Mouse (Mus musculus) adrenal gland, adult 18-20 months (tissue): ENCODE results near the gene Primpol. TPM values are rescaled to one million over a fixed set of nuclear protein-coding genes. Genes with fewer than 3 reads are reported as not detected.
"Not testable (repeated sequence)": the region's sequence is repeated elsewhere in the genome, so short reads cannot be mapped to it uniquely, and the experiment has no call there.

Experiments used
- DNase-seq, 2 experiments: peaks; one replicate each; pipeline ENCODE4 v3.0.0; 2021 to 2022; ENCODE audit warnings: low spot score in 2 of 2
- total RNA-seq, 2 experiments: library from RNA; stranded (reverse); gene quantifications; 1 replicate in 1 of 2; 2 replicates in 1 of 2; pipeline ENCODE4 v1.2.3; 2021

Primpol gene
- total RNA-seq, 2 experiments from 2014 or later = 8.6 to 12.0 TPM

GRCm38 (mm10) chr8:46606930-46607329 is 10.1 kb downstream of the Primpol start:
- no peak for DNase-seq

DNA sequence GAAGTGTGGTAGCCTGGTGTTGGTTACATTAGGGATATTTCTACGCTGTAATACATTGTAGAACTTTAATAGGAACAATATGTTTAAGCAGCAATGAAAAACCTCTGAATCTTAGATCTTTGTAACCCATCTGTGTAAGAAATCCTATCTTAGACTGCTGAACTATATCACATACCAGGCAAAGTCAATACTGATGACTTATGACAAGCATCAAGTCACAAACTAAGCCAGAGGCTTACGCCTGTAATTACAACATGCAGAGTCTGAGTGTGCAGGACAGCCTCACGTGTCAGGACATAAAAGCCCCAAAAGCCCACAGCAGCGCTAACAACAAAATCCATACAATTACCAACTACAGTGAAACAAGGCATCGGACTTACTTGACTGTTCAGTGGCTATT is 13.4 kb downstream of the Primpol start:
- no peak for DNase-seq

DNA sequence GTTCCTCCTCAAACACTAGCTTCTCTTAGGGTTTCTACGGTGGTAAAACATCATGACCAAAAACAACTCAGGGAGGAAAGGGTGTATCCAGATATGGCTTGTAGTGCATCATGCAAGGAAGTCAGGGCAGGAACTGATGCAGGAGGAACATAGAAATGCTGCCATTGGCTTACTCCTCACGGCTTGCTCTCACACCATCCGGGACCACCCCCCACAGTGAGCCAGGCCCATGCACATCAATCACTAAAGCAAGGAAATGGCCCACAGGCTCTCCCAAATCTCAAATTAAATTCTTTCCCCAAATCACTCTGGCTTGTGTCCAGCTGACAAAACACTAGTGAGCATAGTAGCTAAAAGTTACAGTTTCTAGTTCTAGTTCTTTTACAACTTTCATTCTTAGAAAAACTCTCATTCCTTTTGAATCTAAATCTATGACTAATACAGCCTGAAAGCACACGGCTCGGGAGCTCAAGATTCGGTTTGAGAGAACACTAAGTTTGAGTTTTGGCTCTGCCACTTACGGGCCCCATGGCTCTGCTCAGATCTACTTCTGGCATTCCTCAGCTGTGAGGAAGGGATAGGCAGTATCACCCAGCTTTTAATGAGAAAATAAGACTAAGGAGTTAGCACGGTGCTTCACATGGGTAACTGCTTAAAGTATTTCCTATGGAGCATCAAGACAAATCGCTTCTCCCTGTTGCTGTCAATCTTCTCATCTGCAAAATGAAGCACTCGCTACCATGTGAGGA is 15.9 kb downstream of the Primpol start:
- no peak for DNase-seq

GRCm38 (mm10) chr8:46599314-46599904 is 17.6 kb downstream of the Primpol start:
- no peak for DNase-seq

- no peak for DNase-seq
Measured at GRCm38 (mm10) chr8:46598753-46599152, 18.3 kb downstream of the Primpol start.

- no peak for DNase-seq
Measured at GRCm38 (mm10) chr8:46598114-46598513, 18.9 kb downstream of the Primpol start.

GRCm38 (mm10) chr8:46597411-46597810 is 19.6 kb downstream of the Primpol start:
- no peak for DNase-seq

- no peak for DNase-seq
Measured at GRCm38 (mm10) chr8:46596530-46596929, 20.5 kb downstream of the Primpol start.

DNA sequence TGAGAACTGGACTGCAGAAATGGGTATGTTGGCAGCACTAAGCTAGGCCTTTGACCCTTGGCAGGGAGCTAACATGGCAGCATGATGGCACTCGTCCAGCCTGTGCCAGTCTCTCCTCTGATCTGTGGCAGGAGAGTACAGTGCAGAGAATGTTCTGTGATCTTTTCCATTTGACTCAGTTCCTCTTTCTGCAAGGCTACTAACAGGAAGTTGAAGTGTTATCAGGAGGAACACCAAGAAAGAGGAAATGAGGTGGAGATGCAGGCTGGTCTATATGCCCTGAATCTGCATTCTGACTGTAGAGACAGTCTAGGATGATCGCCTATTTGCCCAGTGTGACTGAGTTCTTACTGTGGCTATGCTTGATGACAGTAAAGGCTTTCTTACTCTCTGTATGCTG is 21.4 kb downstream of the Primpol start:
- DNase-seq = no peak

DNA sequence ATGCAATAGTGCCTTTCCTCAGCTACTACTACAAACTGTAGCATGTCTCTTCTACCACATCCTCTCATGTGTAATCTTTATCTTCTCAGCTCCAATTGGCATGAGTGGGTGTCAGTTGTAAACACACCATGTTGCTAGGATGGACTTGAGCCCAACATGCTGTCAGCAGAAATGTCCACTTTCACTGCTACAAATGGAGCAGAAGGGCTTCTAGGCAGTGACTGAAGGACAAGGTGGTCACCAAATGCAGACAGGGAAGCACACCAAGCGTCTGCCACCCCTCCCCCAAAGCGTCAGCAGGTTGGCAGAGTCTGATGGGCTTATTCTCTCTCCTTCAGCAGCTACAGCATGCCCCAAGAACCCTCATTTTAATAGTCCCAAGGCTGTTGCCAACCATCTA is 23.2 kb downstream of the Primpol start:
- no peak for DNase-seq

DNA sequence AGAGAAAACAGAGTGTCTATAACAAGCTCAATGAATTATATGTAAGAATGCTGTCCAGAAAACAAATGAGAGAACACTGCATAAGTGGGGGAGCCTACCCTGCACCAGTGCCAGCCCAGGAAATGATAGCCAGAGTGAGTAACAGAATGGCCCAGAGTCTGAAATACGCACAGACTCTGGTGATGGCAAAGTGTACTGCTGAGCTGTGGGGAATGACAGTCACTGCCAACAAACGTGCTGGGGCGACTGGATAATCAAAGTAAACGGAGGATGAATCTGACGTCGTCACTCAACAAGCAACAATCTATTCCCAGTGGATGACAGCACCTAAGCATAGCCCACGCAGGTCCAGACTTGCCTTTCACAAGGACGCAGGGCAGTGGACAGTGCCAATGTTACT is 23.9 kb downstream of the Primpol start:
- DNase-seq = no peak

- DNase-seq = no peak
Measured at GRCm38 (mm10) chr8:46588663-46589062, 28.3 kb downstream of the Primpol start.

GRCm38 (mm10) chr8:46587911-46588310 is 29.1 kb downstream of the Primpol start:
- DNase-seq = no peak

GRCm38 (mm10) chr8:46585576-46585975 is 31.4 kb downstream of the Primpol start:
- no peak for DNase-seq

DNA sequence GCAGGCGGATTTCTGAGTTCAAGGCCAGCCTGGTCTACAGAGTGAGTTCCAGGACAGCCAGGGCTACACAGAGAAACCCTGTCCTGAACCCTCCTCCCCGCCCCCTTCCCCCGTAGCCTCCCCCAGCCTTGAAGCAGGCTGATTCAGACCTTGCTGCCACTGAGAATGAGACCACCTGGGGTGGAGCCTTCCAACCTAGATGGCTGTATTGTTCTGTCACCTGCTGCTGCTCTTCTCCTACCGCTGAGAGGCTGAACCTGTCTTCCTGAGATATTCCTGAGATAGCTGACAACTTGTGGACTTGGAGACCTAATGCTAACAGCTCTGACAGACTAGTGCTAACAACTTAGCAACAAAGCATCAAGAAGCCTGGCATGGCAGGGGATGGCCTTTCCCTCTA is 32.7 kb downstream of the Primpol start:
- not testable (repeated sequence) for DNase-seq

- no peak for DNase-seq
Measured at GRCm38 (mm10) chr8:46578794-46579193, 38.2 kb downstream of the Primpol start.

- no peak for DNase-seq
Measured at GRCm38 (mm10) chr8:46573964-46574363, 43.0 kb downstream of the Primpol start.

DNA sequence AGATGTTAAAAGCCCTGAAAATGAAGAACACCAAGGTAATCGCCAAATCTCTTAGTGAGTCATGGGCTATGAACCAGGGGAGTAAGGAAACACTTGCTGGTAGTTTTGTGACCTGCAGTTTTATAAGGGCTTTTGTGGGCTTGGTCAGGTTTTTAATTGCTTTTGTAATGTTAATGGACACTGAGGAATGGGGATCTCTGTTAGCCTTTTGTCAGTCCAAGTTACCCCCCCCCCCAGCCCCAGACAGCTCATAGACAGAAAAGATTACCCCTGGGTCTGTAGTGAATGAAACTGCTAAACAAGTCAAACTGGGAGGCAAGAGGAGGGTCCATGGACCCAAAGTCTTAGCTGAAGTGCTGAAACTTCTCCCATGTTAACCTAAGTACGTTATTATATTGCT is 43.6 kb downstream of the Primpol start:
- no peak for DNase-seq

DNA sequence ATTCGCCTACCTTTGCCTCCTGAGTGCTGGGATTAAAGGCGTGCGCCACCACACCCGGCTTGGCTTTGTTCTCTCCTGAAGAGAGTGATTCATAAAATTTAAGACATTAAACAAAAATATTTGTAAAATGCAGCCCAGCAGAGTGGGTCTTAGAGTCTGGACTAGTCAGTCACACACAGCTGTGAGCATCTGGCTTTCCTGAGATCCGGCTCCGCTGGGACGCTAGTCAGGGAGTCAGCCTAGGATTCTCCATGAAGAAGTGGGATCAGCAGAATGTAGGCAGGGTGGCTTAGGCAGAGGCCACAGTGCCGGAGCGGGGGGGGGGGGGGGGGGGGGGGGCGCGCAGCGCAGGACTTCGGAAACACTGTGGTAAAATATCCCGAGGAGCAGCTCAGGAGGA is 46.3 kb downstream of the Primpol start:
- DNase-seq = no peak

GRCm38 (mm10) chr8:46569659-46570441 is 47.2 kb downstream of the Primpol start:
- no peak for DNase-seq

GRCm38 (mm10) chr8:46568942-46569341 is 48.1 kb downstream of the Primpol start:
- no peak for DNase-seq

DNA sequence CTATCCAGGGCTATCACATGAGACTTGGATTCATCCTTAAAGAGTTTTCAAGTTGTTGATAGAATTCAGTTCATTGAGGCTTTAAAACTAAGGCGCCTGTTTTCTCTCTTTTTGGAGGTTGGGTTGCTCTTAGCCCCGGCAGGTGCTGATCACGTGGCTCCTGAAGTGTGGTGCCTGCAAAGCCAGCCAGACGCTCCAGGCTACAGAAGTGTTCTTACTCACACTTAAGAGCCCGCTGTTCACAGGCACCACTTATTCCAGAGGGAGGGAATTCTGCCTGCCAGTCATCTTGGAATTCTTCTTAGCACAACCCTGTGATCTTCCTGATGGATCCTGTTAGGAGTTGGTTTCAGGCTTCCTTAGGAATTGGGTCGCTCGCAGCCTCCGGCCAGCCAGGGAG is 49.1 kb downstream of the Primpol start:
- no peak for DNase-seq
